10 mouse cellular contexts compared by ENCODE assay signal in genomic region chr6:54431761-54432160, GRCm38 (mm10). TPM values are rescaled to one million over a fixed set of nuclear protein-coding genes. Genes with fewer than 3 reads are reported as not detected.
DNase-seq lines count a peak whose midpoint lies in the region; ATAC-seq lines count a peak whose summit lies in the region.
"Had no signal": no experiment of that assay in that cellular context is flagged by ENCODE, and none has a peak within 500 bp of the region (broad histone marks: within the 10 kb centered on the region; RNA-seq: fewer than 3 reads in every experiment).

No protein-coding gene starts in this region.

- H3K4me3 ChIP-seq in heart, embryonic 10.5 days, result no peak overlapping the region
- H3K4me3 ChIP-seq in neural tube, embryonic 15.5 days (replicated peaks), result no peak overlapping the region
- H3K4me3 ChIP-seq: liver, embryonic 13.5 days had no signal

- peak overlapping the region; percentile 80 for H3K4me2 ChIP-seq in neural tube, embryonic 15.5 days
- H3K4me2 ChIP-seq: liver, embryonic 13.5 days had no signal

- 76% methylated on average over 10 of the region's 10 CpGs for WGBS in heart, embryonic 10.5 days
- 53% methylated on average over 10 of the region's 10 CpGs for WGBS in neural tube, embryonic 15.5 days

- peaks cover 49% of the 10 kb centered on the region for H3K4me1 ChIP-seq in heart, embryonic 10.5 days
- peaks cover 32% of the 10 kb centered on the region for H3K4me1 ChIP-seq in neural tube, embryonic 15.5 days

- H3K9me3 ChIP-seq in heart, embryonic 10.5 days, result no peaks in the 10 kb centered on the region
- H3K9me3 ChIP-seq in neural tube, embryonic 15.5 days (replicated peaks), result no peaks in the 10 kb centered on the region
- H3K9me3 ChIP-seq: liver, embryonic 13.5 days had no signal

- peaks cover 39% of the 10 kb centered on the region for H3K27me3 ChIP-seq in heart, embryonic 10.5 days (ENCODE audit: insufficient read depth, poor library complexity, severe bottlenecking)
- peaks cover 16% of the 10 kb centered on the region for H3K27me3 ChIP-seq in neural tube, embryonic 15.5 days (replicated peaks)

- H3K27ac ChIP-seq in heart, embryonic 10.5 days, result no peak overlapping the region
- H3K27ac ChIP-seq in neural tube, embryonic 15.5 days (replicated peaks), result no peak overlapping the region
- H3K27ac ChIP-seq: liver, embryonic 13.5 days had no signal

- H3K9ac ChIP-seq in neural tube, embryonic 15.5 days (replicated peaks), result no peak overlapping the region
- H3K9ac ChIP-seq: liver, embryonic 13.5 days had no signal

- ATAC-seq in neural tube, embryonic 15.5 days (ENCODE audit: low FRiP score), result no peak
- no peak for ATAC-seq in megakaryocyte, adult 5-6 weeks (ENCODE audit: poor library complexity, severe bottlenecking)

- DNase-seq in heart, adult 18-20 months, result peak; percentile 49 to 64
- DNase-seq in heart, embryonic 10.5 days (ENCODE audit: low spot score), result no peak
- DNase-seq in cerebellum, postnatal 14 days, result peak; percentile 62 to 67
- DNase-seq in layer of hippocampus, adult 18-20 months (ENCODE audit: low spot score in 2 of 2), result peak; percentile 87 to 97
- no peak for DNase-seq in embryo, embryonic 11 days
- DNase-seq in lung, postnatal 25 days (ENCODE audit: low spot score), result no peak
- DNase-seq: adrenal gland, postnatal 36 days; liver, embryonic 13.5 days had no signal

- H3K36me3 ChIP-seq in heart, embryonic 10.5 days, result no peaks in the 10 kb centered on the region
- no peaks in the 10 kb centered on the region for H3K36me3 ChIP-seq in neural tube, embryonic 15.5 days
- H3K36me3 ChIP-seq: liver, embryonic 13.5 days had no signal

RNA-seq across cellular contexts. Expression of gene Wipf3, which starts 2.4 kb away (rescaled TPM):
- 10 to 100 TPM; 28.6 to 32.7 TPM for total RNA-seq in heart, adult 18-20 months (2021)
- polyA plus RNA-seq in heart, embryonic 10.5 days (2016; fragmentation: Nextera tagmentation; extraction: Ambion mirVana), result 1.0 and 1.8 TPM in 2 replicates
- total RNA-seq in layer of hippocampus, adult 18-20 months (2021), result 100 to 1,000 TPM; 331 to 395 TPM
- polyA plus RNA-seq in neural tube, embryonic 15.5 days (2015; fragmentation: Nextera tagmentation; extraction: Ambion mirVana), result 1.8 and 2.6 TPM in 2 replicates
- not detected in 2 replicates for total RNA-seq in megakaryocyte, adult 5-6 weeks (2015)
- total RNA-seq in megakaryocyte, adult 5-6 weeks (2017), result 0.04 TPM in 1 of 2 replicates, not detected in the other

Comparison
In these comparisons a context has a peak if more than half of its experiments do, and no peak if none do; other contexts are left out.
1. DNase-seq: peak in heart, adult 18-20 months (2 of 2), cerebellum, postnatal 14 days (2 of 2) and layer of hippocampus, adult 18-20 months (2 of 2); none in heart, embryonic 10.5 days (single experiment), embryo, embryonic 11 days (single experiment) and lung, postnatal 25 days (single experiment).
2. RNA of gene Wipf3, which starts 2.4 kb away (total RNA-seq): 331 to 395 TPM in layer of hippocampus, adult 18-20 months and 28.6 to 32.7 TPM in heart, adult 18-20 months; 0.04 TPM in megakaryocyte, adult 5-6 weeks; every median in the first group is over 10 times any median in the second.